Mouse (Mus musculus): Measurements from ENCODE around the gene Tjp2. TPM values are rescaled to one million over a fixed set of nuclear protein-coding genes. Genes with fewer than 3 reads are reported as not detected.
"Not testable (repeated sequence)": the region's sequence is repeated elsewhere in the genome, so short reads cannot be mapped to it uniquely, and the experiment has no call there.

The Tjp2 gene
- polyA plus RNA-seq, 1 experiment from 2014 or later, result 8.7 TPM

DNA sequence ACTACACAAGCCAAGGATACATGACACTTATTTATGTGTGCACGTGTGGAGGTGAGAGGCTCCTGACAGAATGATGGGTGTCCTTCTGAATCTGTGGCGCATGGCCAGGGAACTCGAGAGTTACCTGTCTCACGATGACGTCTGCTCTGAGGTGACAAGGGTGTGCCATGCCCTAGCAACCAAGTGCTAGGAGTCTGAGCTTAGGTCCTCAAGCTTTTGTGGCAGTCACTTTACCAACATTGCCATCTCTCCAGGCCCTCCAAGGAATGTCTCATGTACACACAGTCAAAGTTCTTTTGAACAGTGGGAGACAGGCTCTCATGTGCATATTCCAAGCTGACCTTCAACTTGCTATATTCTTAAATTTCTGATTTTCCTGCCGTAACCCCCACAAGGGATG is 33.1 kb upstream of the Tjp2 start:
- Histone ChIP-seq H3K9ac (no peak overlapping the region), H3K4me3 (no peak overlapping the region), H3K4me1 (no peaks in the 10 kb centered on the region; the same call in 1 of the 2 replicates), H3K27me3 (replicated peaks) (no peaks in the 10 kb centered on the region), H3K9me3 (replicated peaks) (no peaks in the 10 kb centered on the region), H3K27ac (0 out of 2 replicates have a peak overlapping the region, but pooled peaks have one; percentile 2), H3K36me3 (peaks cover 40% of the 10 kb centered on the region), H3K4me2 (no peak overlapping the region)
- no peak for ATAC-seq
- WGBS (ENCODE audit: insufficient replicate concordance), result 86% methylated on average over 6 of the region's 6 CpGs

- Histone ChIP-seq H3K36me3 (0 out of 2 replicates have a peak, but pooled peaks cover under 1% of the 10 kb centered on the region), H3K9ac (no peak overlapping the region), H3K27ac (no peak overlapping the region), H3K4me3 (no peak overlapping the region), H3K4me1 (peaks cover 5% of the 10 kb centered on the region; the same call in 1 of the 2 replicates), H3K4me2 (no peak overlapping the region), H3K9me3 (replicated peaks) (no peaks in the 10 kb centered on the region), H3K27me3 (replicated peaks) (peaks cover 5% of the 10 kb centered on the region; the same call in 1 of the 2 replicates)
- ATAC-seq, result no peak
- WGBS (ENCODE audit: insufficient replicate concordance), result 40% methylated on average over 9 of the region's 9 CpGs
Measured at GRCm38 (mm10) chr19:24253657-24254260, 28.9 kb upstream of the Tjp2 start.

DNA sequence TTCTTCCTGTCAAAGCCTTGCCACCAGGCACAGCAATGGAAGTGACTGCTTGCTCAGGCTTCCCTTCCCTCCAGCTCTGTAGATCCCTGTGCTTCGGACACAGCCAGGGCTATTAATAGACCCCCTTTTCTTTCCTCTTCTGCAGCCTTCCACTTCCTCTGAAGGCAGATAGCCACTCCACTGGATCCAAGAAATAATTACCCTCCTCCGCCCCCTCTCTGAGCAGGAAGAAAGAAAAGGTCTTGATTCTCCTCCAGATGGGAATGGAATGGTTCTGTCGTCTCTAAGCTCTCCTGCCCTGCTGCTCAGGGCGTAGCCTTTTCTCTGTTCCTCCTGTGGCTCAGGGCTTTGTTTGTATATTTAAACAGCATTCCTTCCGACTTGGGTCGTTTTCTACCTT is 27.0 kb upstream of the Tjp2 start:
- Histone ChIP-seq H3K9me3 (replicated peaks) (no peaks in the 10 kb centered on the region), H3K4me1 (peaks cover 5% of the 10 kb centered on the region; the same call in 1 of the 2 replicates), H3K4me3 (no peak overlapping the region), H3K9ac (no peak overlapping the region), H3K4me2 (no peak overlapping the region), H3K27me3 (replicated peaks) (peaks cover 5% of the 10 kb centered on the region; the same call in 1 of the 2 replicates), H3K36me3 (no peaks in the 10 kb centered on the region), H3K27ac (no peak overlapping the region)
- WGBS (ENCODE audit: insufficient replicate concordance), result 17% methylated on average over 6 of the region's 6 CpGs
- no peak for ATAC-seq

- no peak overlapping the region for H3K4me2 ChIP-seq
- H3K27me3 ChIP-seq (replicated peaks), result no peaks in the 10 kb centered on the region; the same call in 1 of the 2 replicates
- no peaks in the 10 kb centered on the region for H3K4me1 ChIP-seq
- no peaks in the 10 kb centered on the region for H3K36me3 ChIP-seq
- no peak for ATAC-seq
- H3K27ac ChIP-seq, result no peak overlapping the region
- no peak overlapping the region for H3K9ac ChIP-seq
- H3K9me3 ChIP-seq (replicated peaks), result no peaks in the 10 kb centered on the region
- no peak overlapping the region for H3K4me3 ChIP-seq
- WGBS (ENCODE audit: insufficient replicate concordance), result 67% methylated on average over 6 of the region's 6 CpGs
Measured at GRCm38 (mm10) chr19:24243340-24243739, 18.5 kb upstream of the Tjp2 start.

DNA sequence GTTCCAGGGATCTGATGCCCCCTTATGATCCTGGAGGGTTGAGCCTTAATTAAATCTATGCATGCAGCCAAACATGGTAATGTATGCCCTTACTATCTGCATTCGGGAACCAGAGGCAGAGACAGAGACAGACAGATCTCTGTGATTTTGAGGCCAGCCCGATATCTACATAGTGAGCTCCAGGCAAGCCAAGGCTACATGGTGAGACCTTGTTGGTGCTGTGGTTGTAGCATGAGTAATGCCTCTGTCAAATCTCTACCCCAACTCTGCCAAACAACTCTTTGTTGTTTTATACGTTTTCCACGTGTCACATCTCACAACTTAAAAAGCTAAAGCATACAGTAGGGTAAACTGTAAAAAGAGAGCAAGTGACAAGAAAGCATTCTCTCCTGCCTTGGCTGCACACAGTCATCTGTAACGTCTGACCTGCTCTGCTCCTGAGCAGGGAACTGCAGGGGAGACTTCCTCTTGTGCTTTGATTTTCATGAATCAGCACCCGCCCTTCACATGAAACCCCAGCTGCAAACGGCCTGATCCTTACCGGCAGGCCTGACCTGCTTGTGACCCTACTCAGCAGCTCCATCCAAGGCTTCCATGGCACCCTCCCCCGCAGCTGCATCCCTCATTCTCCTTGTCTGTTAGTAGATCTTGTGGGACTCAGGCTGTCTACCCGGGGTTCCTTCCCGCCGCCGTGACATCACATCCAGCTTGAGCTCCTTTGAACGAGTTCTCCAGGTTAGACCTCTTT is 17.1 kb upstream of the Tjp2 start:
- H3K36me3 ChIP-seq, result no peaks in the 10 kb centered on the region
- WGBS (ENCODE audit: insufficient replicate concordance), result 35% methylated on average over 14 of the region's 14 CpGs
- ATAC-seq, result no peak
- no peaks in the 10 kb centered on the region for H3K9me3 ChIP-seq (replicated peaks)
- H3K9ac ChIP-seq, result no peak overlapping the region
- no peaks in the 10 kb centered on the region for H3K4me1 ChIP-seq
- no peaks in the 10 kb centered on the region; the same call in 1 of the 2 replicates for H3K27me3 ChIP-seq (replicated peaks)
- H3K4me3 ChIP-seq, result no peak overlapping the region
- H3K4me2 ChIP-seq, result no peak overlapping the region
- H3K27ac ChIP-seq, result no peak overlapping the region

GRCm38 (mm10) chr19:24241271-24241670 is 16.4 kb upstream of the Tjp2 start:
- no peaks in the 10 kb centered on the region for H3K36me3 ChIP-seq
- no peak for ATAC-seq
- no peak overlapping the region for H3K4me2 ChIP-seq
- WGBS (ENCODE audit: insufficient replicate concordance), result 70% methylated on average over 8 of the region's 8 CpGs
- H3K27ac ChIP-seq, result no peak overlapping the region
- no peaks in the 10 kb centered on the region for H3K4me1 ChIP-seq
- H3K27me3 ChIP-seq (replicated peaks), result no peaks in the 10 kb centered on the region; the same call in 1 of the 2 replicates
- H3K9ac ChIP-seq, result no peak overlapping the region
- no peak overlapping the region for H3K4me3 ChIP-seq
- H3K9me3 ChIP-seq (replicated peaks), result no peaks in the 10 kb centered on the region

GRCm38 (mm10) chr19:24238011-24238410 is 13.2 kb upstream of the Tjp2 start:
- WGBS (ENCODE audit: insufficient replicate concordance), result 73% methylated on average over 4 of the region's 4 CpGs
- Histone ChIP-seq H3K4me3 (no peak overlapping the region), H3K27ac (no peak overlapping the region), H3K27me3 (replicated peaks) (no peaks in the 10 kb centered on the region; the same call in 1 of the 2 replicates), H3K4me1 (no peaks in the 10 kb centered on the region), H3K9me3 (replicated peaks) (no peaks in the 10 kb centered on the region), H3K9ac (no peak overlapping the region), H3K4me2 (no peak overlapping the region), H3K36me3 (no peaks in the 10 kb centered on the region)
- ATAC-seq, result no peak

DNA sequence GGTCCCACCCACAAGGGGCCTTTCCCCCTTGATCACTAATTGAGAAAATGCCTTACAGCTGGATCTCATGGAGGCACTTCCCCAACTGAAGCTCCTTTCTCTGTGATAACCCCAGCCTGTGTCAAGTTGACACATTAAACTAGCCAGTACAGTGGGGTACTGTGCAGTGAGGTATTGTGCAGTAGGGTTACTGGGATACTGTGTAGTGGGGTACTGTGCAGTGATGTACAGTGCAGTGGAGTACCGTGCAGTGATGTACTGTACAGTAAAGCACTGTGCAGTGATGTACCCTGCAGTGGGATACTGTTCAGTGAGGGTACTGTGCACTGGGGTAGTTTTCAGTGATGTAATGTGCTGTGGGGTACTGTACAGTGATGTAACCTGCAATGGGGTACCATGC is 7.5 kb upstream of the Tjp2 start:
- H3K4me2 ChIP-seq; ATAC-seq; H3K4me3 ChIP-seq; H3K9me3 ChIP-seq (replicated peaks); H3K9ac ChIP-seq; H3K36me3 ChIP-seq; H3K4me1 ChIP-seq; H3K27me3 ChIP-seq (replicated peaks); H3K27ac ChIP-seq: not testable (repeated sequence)
- 90% methylated on average over 1 of the region's 1 CpGs for WGBS (ENCODE audit: insufficient replicate concordance)

DNA sequence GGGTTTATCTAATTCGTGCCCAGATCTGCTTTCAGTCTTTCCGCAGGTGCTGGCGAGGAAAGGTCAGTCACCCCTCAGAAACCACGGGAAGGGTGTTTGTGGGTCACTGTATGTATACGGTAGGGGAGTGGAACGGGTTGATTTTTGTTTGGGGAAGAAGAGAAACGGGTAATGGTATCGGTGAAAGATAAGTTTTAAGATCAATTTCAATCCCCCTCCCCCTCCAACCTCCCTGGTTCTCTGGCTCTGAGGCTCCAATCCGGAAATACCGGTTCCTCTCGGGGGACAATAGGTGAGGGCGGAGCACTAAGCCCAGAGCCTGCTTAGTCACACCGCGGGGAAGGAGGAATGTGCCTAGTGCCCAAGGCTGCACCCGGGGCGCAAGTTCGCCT is 471 bp upstream of the Tjp2 start:
- Histone ChIP-seq H3K4me3 (peak overlapping the region; percentile 60), H3K9me3 (replicated peaks) (no peaks in the 10 kb centered on the region), H3K4me1 (peaks cover 12% of the 10 kb centered on the region; the same call in 1 of the 2 replicates), H3K9ac (0 out of 2 replicates have a peak overlapping the region, but pooled peaks have one; percentile 9), H3K4me2 (peak overlapping the region; percentile 71), H3K36me3 (no peaks in the 10 kb centered on the region), H3K27me3 (replicated peaks) (peaks cover 34% of the 10 kb centered on the region), H3K27ac (peak overlapping the region; percentile 58; the same call in 1 of the 2 replicates)
- 2% methylated on average over 17 of the region's 17 CpGs for WGBS (ENCODE audit: insufficient replicate concordance)
- ATAC-seq, result no peak

- Histone ChIP-seq H3K27me3 (replicated peaks) (peaks cover 34% of the 10 kb centered on the region), H3K4me1 (peaks cover 12% of the 10 kb centered on the region; the same call in 1 of the 2 replicates), H3K4me3 (peak overlapping the region; percentile 60), H3K36me3 (no peaks in the 10 kb centered on the region), H3K4me2 (peak overlapping the region; percentile 71), H3K9ac (no peak overlapping the region), H3K27ac (0 out of 2 replicates have a peak overlapping the region, but pooled peaks have one; percentile 58), H3K9me3 (replicated peaks) (no peaks in the 10 kb centered on the region)
- WGBS (ENCODE audit: insufficient replicate concordance), result 31% methylated on average over 11 of the region's 11 CpGs
- ATAC-seq, result no peak
Measured at GRCm38 (mm10) chr19:24223851-24224251, 979 bp downstream of the Tjp2 start.

DNA sequence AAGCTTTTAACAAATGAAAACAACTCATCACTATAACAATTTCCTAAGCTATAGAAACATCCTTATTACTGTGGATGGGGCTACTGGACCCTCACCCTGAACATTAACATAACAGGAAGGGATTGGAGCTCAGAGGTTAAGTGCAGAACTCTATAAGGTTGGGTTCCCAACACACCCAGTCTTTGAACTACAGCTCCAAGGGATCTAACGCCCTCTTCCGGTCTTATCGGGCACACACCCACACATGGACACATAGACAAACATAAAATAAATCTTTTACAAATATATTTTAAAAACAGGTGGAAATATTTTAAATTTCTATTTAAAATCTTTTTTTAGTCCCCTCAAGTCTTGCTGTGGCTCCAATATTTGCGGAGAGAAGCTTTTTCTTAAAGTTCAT is 3.4 kb downstream of the Tjp2 start:
- no peak overlapping the region for H3K4me3 ChIP-seq
- H3K27ac ChIP-seq, result no peak overlapping the region
- H3K4me1 ChIP-seq, result peaks cover 12% of the 10 kb centered on the region; the same call in 1 of the 2 replicates
- ATAC-seq, result no peak
- no peak overlapping the region for H3K9ac ChIP-seq
- WGBS (ENCODE audit: insufficient replicate concordance), result 73% methylated on average over 4 of the region's 4 CpGs
- no peak overlapping the region for H3K4me2 ChIP-seq
- H3K27me3 ChIP-seq (replicated peaks), result peaks cover 34% of the 10 kb centered on the region
- no peaks in the 10 kb centered on the region for H3K36me3 ChIP-seq
- H3K9me3 ChIP-seq (replicated peaks), result no peaks in the 10 kb centered on the region

- 54% methylated on average over 14 of the region's 14 CpGs for WGBS (ENCODE audit: insufficient replicate concordance)
- Histone ChIP-seq H3K9ac (no peak overlapping the region), H3K9me3 (replicated peaks) (no peaks in the 10 kb centered on the region), H3K4me2 (no peak overlapping the region), H3K36me3 (no peaks in the 10 kb centered on the region), H3K4me3 (no peak overlapping the region), H3K4me1 (peaks cover 12% of the 10 kb centered on the region; the same call in 1 of the 2 replicates), H3K27ac (no peak overlapping the region), H3K27me3 (replicated peaks) (peaks cover 34% of the 10 kb centered on the region)
- no peak for ATAC-seq
Measured at GRCm38 (mm10) chr19:24220795-24221445, 3.9 kb downstream of the Tjp2 start.

Data from liver, embryonic 12.5 days (tissue).